Mouse (Mus musculus) spleen, adult 2 months (tissue): Measurements from ENCODE around the gene Tbccd1. TPM values are rescaled to one million over a fixed set of nuclear protein-coding genes. Genes with fewer than 3 reads are reported as not detected.

ENCODE experiments used
- DNase-seq, 2 experiments: peaks; one replicate each; pipeline versions ENCODE4 v3.0.0 to v3.0.0-alpha.2; 2012 to 2021; ENCODE audit warnings: low spot score in 2 of 2, low read depth in 1 of 2
- H3K27ac ChIP-seq: fragments of 200-500 bp; 2 replicates; pipeline ENCODE4 v1.5.1; 2012; ENCODE audit warnings: low read length, inconsistent platforms; ENCODE audit not compliant: insufficient read depth
- H3K27me3 ChIP-seq: fragments of 200-500 bp; 2 replicates; pipeline ENCODE4 v1.6.1; 2012; ENCODE audit warnings: mild to moderate bottlenecking, moderate library complexity, low read length, inconsistent platforms; ENCODE audit not compliant: control insufficient read depth, insufficient read depth
- H3K36me3 ChIP-seq: fragments of 200-500 bp; 2 replicates; pipeline ENCODE4 v1.6.1; 2012; ENCODE audit warnings: mild to moderate bottlenecking, low read length, inconsistent platforms; ENCODE audit not compliant: control insufficient read depth, insufficient read depth
- H3K4me1 ChIP-seq: fragments of 200-500 bp; 2 replicates; pipeline ENCODE4 v1.6.1; 2011; ENCODE audit warnings: inconsistent platforms; ENCODE audit not compliant: control insufficient read depth, insufficient read depth, insufficient read length
- H3K4me3 ChIP-seq: fragments of 200-500 bp; 2 replicates; pipeline ENCODE4 v1.5.1; 2011; ENCODE audit warnings: mild to moderate bottlenecking, inconsistent platforms; ENCODE audit not compliant: insufficient read depth, insufficient read length; ENCODE audit errors: extremely low read depth
- CTCF ChIP-seq: fragments of 200-500 bp; IDR thresholded peaks from 2 replicates; pipeline ENCODE4 v1.5.1; 2011; ENCODE audit warnings: mild to moderate bottlenecking, inconsistent platforms; ENCODE audit not compliant: insufficient read depth, insufficient read length, insufficient replicate concordance; ENCODE audit errors: extremely low read depth
- POLR2A ChIP-seq: fragments of 200-500 bp; IDR thresholded peaks from 2 replicates; pipeline ENCODE4 v1.6.1; 2011; ENCODE audit warnings: low read depth, low read length, inconsistent platforms
- WGBS: fragments of 180-500 bp; shearing (Covaris S2); methylation state at CpG from one replicate; pipeline ENCODE4 v1.1.7; 2018; 5-methylcytosine and 5-hydroxymethylcytosine counted together
- polyA plus RNA-seq: library from polyadenylated mRNA; depleted of rRNA; stranded (reverse); fragments of >200 nt; gene quantifications from 2 replicates; pipeline ENCODE4 v1.2.3, GENCODE M21; 2012

The Tbccd1 gene
- polyA plus RNA-seq, 1 experiment, result 9.9 TPM

- Histone ChIP-seq H3K27me3 (no peaks in the 10 kb centered on the region), H3K27ac (no peak overlapping the region), H3K36me3 (no peaks in the 10 kb centered on the region), H3K4me3 (no peak overlapping the region), H3K4me1 (no peaks in the 10 kb centered on the region)
- no peak for TF ChIP-seq CTCF
- no peak for TF ChIP-seq POLR2A
- WGBS, result 67% methylated on average over 6 of the region's 6 CpGs
- no peak for DNase-seq
Measured at GRCm38 (mm10) chr16:22880900-22881299, 23.4 kb upstream of the Tbccd1 start.

GRCm38 (mm10) chr16:22879945-22880595 lies 22.6 kb upstream of the Tbccd1 start:
- H3K27ac ChIP-seq, result no peak overlapping the region
- no peak for TF ChIP-seq CTCF
- TF ChIP-seq POLR2A, result no peak

GRCm38 (mm10) chr16:22878716-22879115 lies 21.2 kb upstream of the Tbccd1 start:
- no peak overlapping the region for H3K4me3 ChIP-seq
- no peak for TF ChIP-seq CTCF
- no peaks in the 10 kb centered on the region for H3K27me3 ChIP-seq
- no peaks in the 10 kb centered on the region for H3K36me3 ChIP-seq
- no peaks in the 10 kb centered on the region for H3K4me1 ChIP-seq
- H3K27ac ChIP-seq, result no peak overlapping the region
- 82% methylated on average over 7 of the region's 7 CpGs for WGBS
- no peak for DNase-seq

More at GRCm38 (mm10) chr16:22879945-22880595, 22.6 kb upstream of the Tbccd1 start:
- no peaks in the 10 kb centered on the region for H3K4me1 ChIP-seq
- no peak for DNase-seq
- WGBS, result 74% methylated on average over 7 of the region's 7 CpGs
- H3K36me3 ChIP-seq, result no peaks in the 10 kb centered on the region
- no peak overlapping the region for H3K4me3 ChIP-seq
- H3K27me3 ChIP-seq, result no peaks in the 10 kb centered on the region

DNA sequence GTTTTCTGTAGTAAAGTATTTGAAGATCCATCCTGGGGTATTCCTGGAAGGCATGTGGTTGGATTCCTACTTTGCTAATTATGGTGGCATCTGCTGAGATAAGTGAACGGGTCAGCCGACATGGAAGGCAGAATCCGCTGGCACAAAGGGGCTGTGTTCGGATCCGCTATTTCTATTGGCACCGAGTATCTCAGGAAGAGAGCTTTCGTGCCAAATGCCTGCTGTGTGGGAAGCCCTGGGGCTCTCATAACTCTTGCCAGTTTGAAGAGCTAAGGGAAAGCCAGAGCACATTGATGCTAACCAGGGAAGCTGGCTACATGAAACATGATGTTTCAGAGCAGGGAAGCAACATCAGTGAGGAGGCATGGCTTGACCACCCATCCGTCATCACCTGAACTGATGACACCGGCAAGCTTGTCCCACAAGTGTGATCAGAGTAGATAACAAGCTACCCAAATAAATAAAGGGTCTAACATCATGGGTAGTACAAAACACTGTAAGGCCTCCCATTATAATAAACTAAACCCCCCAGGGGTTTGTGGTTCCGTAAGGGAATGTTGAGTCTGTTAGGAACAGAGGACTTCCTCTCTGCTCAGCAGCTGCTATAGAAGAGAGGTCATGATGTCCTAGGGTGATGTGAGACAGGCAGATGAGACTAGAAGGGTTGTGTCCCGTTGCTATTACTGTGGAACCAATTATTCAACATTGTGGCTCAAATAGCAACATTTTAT lies 20.4 kb upstream of the Tbccd1 start:
- 90% methylated on average over 11 of the region's 11 CpGs for WGBS
- Histone ChIP-seq H3K36me3 (peaks cover 1% of the 10 kb centered on the region; the same call in 1 of the 2 replicates), H3K27me3 (no peaks in the 10 kb centered on the region), H3K4me3 (no peak overlapping the region), H3K4me1 (no peaks in the 10 kb centered on the region), H3K27ac (no peak overlapping the region)
- no peak for DNase-seq
- TF ChIP-seq CTCF, result no peak
- no peak for TF ChIP-seq POLR2A

- Histone ChIP-seq H3K4me3 (no peak overlapping the region), H3K27ac (no peak overlapping the region), H3K27me3 (no peaks in the 10 kb centered on the region), H3K36me3 (peaks cover 11% of the 10 kb centered on the region), H3K4me1 (no peaks in the 10 kb centered on the region)
- DNase-seq, result peak in 1 of 2 experiments; percentile 17
- TF ChIP-seq POLR2A (no peak), CTCF (no peak)
- WGBS, result 54% methylated on average over 9 of the region's 9 CpGs
Measured at GRCm38 (mm10) chr16:22876218-22877043, 19.0 kb upstream of the Tbccd1 start.

DNA sequence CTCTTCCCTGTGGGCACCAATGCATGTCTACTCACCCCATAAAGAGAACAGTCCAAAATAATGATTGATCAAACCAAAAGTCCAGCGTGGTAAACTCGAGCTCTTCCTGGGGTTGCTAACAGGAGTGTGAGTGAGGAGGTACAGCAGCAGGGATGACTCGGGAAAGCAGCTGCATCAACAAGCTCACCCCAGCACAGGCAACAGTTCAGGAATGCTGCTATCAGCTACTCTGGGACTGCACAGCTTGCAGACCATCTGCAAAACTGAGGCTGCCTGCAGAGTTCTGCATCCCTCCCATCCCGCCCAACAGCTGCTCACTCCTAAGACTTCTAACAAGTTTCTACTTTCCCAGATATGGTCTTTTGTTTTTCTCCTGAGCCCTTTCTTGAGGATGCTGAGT lies 15.9 kb upstream of the Tbccd1 start:
- DNase-seq, result no peak
- H3K36me3 ChIP-seq, result peaks cover 34% of the 10 kb centered on the region
- 86% methylated on average over 4 of the region's 4 CpGs for WGBS
- TF ChIP-seq CTCF, result no peak
- TF ChIP-seq POLR2A, result no peak
- no peaks in the 10 kb centered on the region for H3K27me3 ChIP-seq
- H3K4me1 ChIP-seq, result no peaks in the 10 kb centered on the region
- no peak overlapping the region for H3K4me3 ChIP-seq
- no peak overlapping the region for H3K27ac ChIP-seq
